Mouse (Mus musculus) kidney, postnatal 25 days (tissue): ENCODE measurements around the gene Hist1h2bk.

Experiments
- DNase-seq, 2 experiments: peaks; one replicate each; pipeline ENCODE4 v3.0.0; 2021; ENCODE audit warnings: mixed read lengths in 2 of 2

The Hist1h2bk gene

DNA sequence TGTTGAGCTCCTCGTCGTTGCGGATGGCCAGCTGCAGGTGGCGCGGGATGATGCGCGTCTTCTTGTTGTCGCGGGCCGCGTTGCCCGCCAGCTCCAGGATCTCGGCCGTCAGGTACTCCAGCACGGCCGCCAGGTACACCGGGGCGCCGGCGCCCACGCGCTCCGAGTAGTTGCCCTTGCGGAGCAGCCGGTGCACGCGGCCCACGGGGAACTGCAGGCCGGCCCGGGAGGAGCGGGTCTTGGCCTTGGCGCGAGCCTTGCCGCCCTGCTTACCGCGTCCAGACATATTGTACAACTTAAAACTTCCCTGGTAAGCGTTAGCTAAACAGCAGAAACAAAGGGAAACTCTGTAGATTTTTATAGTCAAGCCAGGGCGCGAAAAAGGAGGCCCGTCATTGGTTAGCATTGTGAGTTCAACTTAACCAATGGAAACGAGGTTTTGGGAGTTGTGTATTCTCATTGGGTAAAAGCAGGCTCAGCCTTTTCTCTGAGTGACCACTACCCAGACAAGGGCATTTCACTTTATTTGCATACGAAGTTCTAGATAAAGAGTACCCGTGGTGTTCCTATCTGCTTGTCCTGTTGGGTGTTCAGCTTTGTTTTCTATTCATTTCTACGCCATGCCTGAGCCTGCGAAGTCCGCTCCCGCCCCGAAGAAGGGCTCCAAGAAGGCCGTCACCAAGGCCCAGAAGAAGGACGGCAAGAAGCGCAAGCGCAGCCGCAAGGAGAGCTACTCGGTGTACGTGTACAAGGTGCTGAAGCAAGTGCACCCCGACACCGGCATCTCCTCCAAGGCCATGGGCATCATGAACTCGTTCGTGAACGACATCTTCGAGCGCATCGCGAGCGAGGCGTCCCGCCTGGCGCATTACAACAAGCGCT, at the start of gene Hist1h2bk, which contains the start of gene Hist1h2ah:
TSS of gene Hist1h2bk (plus strand) at position 604 of the 882 bp plus-strand sequence.
TSS of gene Hist1h2ah (minus strand) at position 302 of the 882 bp plus-strand sequence.
- DNase-seq = peak; percentile 81 to 83

DNA sequence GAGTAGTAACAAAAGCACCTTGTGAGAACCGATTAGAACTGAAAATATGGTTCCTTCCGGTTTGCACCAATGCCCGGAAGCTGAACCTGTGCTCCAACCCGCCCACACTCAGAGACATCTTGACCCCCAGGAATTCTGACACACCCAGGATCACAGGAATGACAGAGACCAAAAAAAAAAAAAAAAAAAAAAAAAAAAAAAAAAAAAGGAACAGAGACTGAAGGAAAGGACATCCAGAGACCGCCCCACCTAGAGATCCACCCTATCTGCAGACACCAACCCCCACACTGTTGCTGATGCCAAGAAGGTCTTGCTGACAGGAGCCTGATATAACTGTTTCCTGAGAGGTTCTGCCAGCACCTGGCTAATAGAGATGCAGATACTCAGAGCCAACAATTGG, 43.1 kb upstream of the Hist1h2bk start:
- no peak for DNase-seq

DNA sequence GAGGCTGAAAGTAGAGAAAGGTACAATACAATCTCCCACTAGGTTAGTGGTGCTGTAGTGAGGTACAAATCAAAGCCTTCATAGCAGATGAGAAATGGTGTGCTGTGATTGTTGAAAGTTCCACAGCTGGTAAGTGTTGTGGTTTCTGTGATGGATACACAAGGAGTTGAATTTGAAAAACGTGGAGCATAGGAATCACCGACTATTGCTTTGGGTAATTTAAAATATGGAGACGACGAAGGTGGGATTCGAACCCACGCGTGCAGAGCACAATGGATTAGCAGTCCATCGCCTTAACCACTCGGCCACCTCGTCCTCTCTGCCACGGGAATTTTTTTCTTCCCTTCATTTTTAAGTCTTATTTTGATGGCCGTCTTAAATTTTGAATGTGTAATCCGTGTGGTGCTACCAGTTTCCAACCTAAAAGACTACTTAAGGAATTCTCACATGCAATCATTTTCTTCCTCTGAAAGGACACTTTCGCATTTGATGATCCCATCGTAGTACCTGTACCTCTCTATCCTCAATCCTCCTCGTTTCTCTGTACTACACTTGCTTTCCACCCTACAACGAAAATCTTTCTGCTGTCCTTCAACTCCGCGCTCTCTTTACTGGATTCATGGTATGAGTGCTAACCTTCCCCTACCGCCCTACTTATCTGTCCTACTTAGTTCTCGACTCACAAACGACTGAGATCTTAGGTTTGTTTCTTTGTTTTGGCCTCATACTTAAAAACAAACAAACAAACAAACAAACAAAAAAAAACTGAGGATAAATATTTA, 41.5 kb upstream of the Hist1h2bk start:
- no peak for DNase-seq

GRCm38 (mm10) chr13:21994896-21995295, 40.8 kb upstream of the Hist1h2bk start:
- no peak for DNase-seq

DNA sequence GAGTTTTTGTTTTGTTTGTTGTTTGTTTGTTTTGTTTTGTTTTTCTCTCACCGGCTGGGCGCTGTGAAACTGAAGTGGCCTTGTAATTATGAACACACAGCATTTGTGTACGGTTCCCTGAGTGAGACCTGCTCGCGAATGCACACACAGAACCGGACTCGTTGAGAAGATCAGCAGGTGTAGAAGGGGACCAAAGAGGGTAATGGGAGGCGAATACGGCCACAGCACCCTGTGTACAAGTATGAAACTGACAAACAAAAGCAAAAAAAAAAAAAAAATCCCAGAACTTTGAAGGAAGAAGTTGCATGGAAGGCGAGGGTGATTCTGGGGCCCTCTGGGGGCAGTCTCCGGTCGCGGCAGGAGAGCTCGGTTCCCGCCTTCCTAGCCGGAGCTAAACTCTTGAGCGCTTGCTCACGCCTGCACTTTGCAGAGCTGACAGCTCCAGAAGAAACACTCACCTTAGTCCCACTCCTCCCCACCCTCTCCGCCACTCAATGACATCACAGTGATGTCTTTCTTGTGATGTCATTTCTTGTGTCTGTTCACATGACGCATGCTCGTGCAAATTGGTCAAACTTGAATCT, 40.2 kb upstream of the Hist1h2bk start:
- no peak for DNase-seq

DNA sequence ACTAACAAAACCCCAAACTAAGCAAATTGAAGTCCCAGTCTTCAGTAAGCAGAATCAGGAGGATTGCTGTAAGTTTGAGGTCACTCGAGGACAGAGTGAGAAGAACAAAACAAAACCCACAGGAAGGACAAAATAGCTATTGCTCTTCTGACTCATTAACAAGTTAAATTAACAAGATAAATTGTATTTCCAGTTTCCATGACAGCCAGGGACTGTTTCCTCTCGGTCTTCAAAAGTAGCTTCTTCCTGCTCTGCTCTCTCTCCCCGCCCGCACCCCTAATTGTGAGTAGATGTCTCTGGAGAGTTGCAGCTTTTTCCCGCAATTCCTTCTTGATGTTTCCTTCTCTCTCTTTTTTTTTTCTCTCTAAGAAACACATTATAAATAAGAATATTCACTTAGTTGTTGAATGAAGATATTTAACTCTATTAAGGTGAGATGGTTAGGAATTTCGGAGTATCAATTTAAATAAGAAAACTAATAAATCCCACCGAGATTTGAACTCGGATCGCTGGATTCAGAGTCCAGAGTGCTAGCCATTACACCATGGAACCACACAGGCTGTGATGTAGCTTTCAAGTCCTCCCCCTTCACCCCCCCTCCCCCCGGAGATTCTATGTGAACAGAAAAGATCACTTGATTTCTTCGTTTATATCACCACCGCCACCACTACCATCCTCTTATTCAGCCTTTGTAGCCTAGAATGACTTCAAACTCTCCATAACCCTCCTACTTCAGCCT, 39.4 kb upstream of the Hist1h2bk start:
- DNase-seq = no peak

GRCm38 (mm10) chr13:21996840-21997185, 38.9 kb upstream of the Hist1h2bk start:
- no peak for DNase-seq

- no peak for DNase-seq
Measured at GRCm38 (mm10) chr13:21997201-21997820, 38.4 kb upstream of the Hist1h2bk start.

DNA sequence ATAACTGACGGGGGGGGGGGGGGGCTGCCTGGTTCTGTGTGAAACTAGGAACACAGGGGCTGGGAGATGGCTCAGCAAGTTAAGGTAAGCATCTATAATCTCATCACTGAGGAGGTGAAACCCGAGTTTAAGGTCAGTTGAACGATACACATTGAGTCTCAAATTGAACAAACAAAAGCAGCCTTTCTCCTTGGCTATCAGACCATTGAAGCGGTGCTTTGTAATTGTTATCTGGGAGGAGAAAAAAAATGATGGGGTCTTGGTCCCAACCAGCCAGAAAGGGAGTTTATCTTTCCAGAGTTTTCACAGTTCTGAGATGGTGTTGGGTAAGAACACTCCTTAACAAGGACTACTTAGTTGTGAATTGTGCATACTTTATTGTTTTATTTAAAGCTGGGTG, 37.8 kb upstream of the Hist1h2bk start:
- DNase-seq = no peak

GRCm38 (mm10) chr13:21998412-21998811, 37.3 kb upstream of the Hist1h2bk start:
- no peak for DNase-seq

DNA sequence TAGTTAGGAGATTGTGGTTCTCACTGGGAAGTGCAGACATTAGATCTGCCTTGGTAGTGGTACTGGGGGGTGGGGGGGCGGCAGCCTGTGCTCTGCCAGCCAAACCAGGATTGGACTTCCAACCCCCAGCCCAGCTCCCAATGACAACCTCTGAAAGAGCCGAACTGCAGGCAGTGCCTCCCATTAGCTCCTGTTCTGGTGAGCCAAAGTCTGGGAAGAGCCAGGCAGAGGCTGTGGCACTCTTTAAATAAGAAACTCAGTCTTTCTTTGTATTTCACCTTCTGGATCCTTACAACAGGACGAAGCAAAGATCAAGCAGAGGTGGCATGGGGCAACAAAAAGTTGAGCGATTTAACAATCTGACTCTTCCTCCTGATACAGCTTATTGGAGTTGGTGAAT, 36.5 kb upstream of the Hist1h2bk start:
- no peak for DNase-seq

- DNase-seq = no peak
Measured at GRCm38 (mm10) chr13:22001346-22001745, 34.3 kb upstream of the Hist1h2bk start.

- no peak for DNase-seq
Measured at GRCm38 (mm10) chr13:22001823-22002222, 33.8 kb upstream of the Hist1h2bk start.

DNA sequence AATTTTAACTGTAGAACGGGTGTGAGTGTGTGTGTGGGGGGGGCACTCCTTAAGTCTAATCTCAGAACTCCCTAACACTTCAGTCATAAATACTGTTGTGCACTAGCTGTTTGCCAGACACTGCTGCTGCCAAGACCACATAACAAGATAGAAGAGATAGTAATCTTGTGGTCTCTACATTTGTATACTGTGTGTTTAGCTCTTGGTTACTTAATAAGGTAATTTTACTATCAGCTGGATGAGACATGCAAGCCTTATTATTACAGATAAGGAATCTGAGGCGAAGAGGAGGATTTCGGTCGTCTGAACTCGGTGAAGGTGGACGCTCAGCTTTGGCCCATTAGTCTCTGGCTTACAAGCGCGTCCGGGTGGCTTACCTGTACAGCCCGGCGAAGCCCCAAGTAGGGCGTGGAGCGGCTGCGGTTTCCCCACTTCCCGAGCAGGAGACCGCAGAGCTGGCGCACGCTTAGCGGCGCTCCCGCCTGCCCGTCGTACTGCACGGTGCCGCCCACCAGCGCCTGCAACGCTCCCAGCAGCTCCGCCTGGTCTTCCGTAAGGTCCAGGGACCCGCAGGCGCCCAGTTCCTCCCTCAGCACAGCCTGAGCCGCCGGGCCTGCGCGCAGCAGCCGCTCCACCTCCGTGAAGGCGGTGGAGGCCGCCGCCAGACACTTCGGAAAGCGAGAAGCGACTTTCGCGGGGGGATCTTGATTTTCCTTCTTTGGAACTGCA, 29.9 kb upstream of the Hist1h2bk start:
- peak; percentile 32 to 59 for DNase-seq

DNA sequence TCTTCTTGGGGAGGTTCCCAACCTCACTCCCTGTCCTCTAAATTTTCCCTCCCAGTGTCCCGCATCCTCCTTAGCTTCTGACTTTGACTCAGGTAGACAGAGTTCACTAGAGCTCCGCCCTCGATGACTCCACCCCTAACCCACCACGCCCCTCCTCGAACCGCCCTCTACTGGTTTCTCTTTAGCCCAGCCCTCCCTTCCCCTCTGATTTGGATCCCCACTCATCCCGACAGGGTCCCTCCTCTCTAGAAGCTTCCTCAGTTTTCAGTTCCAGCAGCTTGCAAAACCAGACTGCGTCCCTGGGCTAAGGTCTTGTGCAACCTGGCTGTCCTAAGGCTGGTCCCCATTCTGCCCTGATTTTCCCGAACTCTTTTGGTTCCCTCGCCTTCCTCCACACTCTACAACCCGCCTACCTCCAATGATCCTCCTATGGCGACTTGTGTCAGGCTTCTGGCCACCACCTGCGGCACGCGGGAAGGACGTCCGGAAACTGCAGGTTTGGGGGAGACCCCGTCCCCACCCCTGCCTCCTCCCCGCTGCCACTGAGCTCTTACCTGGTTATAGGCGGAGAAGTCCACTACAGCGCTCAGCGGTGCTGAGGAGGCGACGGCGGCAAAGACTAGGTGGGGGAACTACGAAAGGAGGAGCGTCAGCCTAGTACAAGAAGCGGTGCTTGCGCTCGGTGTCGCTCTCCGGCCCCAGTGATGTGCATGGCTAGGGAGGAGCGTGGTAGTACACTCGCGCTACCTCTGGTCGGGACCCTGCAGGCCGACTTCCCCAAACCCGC, 29.1 kb upstream of the Hist1h2bk start:
- peak; percentile 56 to 61 for DNase-seq

- DNase-seq = no peak
Measured at GRCm38 (mm10) chr13:22007121-22007510, 28.6 kb upstream of the Hist1h2bk start.

- DNase-seq = no peak
Measured at GRCm38 (mm10) chr13:22007872-22008271, 27.8 kb upstream of the Hist1h2bk start.

GRCm38 (mm10) chr13:22008707-22009106, 27.0 kb upstream of the Hist1h2bk start:
- no peak for DNase-seq

GRCm38 (mm10) chr13:22009642-22010041, 26.0 kb upstream of the Hist1h2bk start, which contains the start of gene Prss16:
Gene Prss16, minus strand, starts transcription at chr13:22009742.
- DNase-seq = no peak

DNA sequence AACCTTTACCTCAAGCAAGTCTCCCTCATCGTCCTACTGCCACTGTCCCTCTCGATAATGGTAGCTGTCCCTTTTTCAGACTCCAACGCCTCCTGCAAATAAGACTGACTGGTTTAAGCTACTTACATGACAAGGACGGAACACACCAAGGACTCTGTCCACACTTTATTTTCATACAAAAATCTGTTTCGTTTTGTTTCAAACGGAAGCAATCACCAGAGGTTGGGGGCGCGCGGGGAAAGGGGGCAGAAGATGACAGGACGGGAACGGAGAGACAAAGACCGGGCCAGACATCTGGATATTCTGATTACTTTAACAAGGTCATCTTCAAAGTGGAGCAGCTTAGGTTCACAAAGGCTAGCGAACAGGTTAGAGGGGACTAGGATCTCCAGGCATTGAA, 22.0 kb upstream of the Hist1h2bk start:
- no peak for DNase-seq

DNA sequence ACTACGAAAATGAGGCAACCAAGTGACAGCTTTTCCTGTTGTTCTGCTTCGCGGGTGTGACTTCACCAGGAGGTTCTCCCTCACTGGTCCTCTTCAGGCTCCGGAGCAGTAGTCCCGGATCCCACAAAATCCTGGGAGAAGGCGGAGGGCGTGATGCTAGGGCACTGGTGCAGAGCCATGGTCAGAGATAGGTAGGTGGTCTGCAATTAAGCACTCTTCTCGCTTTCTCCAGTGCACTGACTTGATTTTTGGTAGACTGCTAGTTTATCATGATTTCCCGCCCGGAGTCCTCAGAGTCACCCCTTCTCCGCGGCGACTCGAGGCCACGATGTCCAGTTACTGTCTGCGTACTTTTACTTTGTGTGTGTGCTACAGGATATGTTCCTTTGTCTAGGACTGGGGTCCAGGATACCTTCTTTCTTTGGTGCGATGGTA, 21.2 kb upstream of the Hist1h2bk start:
- no peak for DNase-seq
